Mouse (Mus musculus) right cerebral cortex, adult 2 months (tissue): Measurements from ENCODE around the gene Gon7.

Experiments
- DNase-seq, 2 experiments: peaks; one replicate each; pipeline ENCODE4 v3.0.0; 2021 to 2022; ENCODE audit warnings: low spot score in 2 of 2

Gon7 gene

DNA sequence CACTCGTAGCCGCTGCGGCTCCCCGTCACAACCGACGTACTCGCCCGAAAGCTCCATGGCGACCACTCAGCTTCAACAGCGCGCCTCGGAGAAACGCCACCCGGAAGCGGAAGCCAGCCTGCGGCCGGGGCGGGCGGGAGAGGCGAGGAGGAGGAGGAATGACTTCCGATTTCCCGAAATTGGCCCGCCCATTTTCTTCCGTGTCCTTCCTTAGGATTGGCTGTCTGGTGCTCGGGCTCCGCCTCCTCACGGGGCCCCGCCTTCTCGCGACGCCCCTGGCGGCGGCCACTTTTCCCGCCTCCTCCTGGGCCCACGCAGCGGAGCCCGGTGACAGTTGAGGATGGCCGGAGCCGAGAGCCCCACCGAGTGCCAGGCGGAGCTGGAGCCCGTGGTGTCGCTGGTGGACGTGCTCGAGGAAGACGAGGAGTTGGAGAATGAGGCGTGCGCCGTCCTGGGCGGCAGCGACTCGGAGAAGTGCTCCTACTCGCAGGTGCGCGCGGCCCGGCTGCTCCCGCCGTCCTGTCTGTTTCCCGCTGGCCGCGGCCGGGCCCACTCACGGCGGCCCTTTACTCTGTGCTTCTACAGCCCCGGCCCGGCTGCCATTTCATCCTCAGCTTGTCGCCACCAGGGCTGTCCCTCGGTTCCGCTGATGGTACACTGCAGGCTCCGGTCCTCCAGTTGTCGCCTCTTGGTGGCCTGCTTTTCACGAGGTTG lies at the start of gene Gon7, which contains the start of the genes Gm28051 and Ubr7:
Gene Gon7, minus strand, starts transcription at position 115 of the 714 bp plus-strand sequence.
Gene Gm28051, minus strand, starts transcription at position 77 of the 714 bp plus-strand sequence.
Gene Ubr7, plus strand, starts transcription at position 279 of the 714 bp plus-strand sequence.
- peak; percentile 97 for DNase-seq

DNA sequence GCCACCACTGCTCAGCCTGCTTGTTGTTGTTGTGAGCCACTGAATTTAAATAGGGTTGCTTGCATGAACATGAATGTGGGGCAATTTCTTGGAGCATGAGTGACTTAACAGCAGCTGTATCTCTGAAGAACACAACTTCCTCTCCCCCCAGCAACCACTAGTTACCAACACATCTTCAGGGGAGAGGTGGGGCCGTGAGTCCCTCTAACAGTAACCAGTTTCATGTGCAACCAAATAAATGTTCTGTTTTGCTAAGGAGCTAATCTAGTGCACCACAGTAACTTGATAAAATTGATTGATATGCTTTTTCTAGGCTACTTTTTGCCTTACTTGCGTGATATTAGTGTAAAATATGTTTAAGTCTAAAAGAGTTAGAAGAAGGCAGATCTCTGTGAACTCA lies 41.9 kb upstream of the Gon7 start:
- DNase-seq = no peak

DNA sequence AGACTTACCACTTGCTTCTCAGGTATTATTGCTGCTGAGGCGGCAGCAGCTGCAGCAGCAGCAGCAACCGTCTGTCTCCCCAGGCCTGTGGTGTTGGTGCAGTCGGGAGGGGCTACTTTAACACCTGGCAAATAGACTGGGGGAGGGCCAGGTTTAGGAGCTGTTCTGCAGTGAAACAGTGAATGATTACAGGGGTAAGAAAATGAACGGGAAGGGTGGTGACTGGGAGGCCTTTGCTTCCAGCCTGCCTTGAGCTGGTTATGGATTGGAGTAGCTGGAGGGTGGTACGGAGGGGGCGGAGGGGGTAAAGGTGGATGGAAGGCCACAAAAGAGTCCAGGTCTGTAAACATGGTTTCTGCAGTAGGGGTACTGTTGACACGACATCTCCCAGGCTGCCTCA lies 30.3 kb upstream of the Gon7 start:
- DNase-seq = no peak

DNA sequence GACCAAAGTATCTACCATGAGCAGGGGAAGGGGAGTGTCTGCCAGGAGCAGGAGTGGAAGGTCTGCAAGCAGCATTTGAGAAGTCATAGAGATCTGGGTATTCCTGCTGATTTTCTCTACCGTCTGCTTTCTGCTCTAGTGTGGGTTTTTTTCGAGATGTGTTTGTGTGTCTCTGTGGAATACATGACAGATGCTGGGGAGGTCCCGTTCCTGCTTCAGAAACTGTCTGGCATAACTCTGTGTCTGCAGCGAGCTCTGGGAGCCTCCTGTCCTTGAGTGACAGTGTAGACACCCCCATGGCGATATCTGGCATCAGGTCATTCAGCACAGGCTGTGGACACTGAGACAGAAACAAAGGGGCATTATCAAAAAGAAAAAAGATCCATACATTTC lies 28.0 kb upstream of the Gon7 start:
- no peak for DNase-seq

DNA sequence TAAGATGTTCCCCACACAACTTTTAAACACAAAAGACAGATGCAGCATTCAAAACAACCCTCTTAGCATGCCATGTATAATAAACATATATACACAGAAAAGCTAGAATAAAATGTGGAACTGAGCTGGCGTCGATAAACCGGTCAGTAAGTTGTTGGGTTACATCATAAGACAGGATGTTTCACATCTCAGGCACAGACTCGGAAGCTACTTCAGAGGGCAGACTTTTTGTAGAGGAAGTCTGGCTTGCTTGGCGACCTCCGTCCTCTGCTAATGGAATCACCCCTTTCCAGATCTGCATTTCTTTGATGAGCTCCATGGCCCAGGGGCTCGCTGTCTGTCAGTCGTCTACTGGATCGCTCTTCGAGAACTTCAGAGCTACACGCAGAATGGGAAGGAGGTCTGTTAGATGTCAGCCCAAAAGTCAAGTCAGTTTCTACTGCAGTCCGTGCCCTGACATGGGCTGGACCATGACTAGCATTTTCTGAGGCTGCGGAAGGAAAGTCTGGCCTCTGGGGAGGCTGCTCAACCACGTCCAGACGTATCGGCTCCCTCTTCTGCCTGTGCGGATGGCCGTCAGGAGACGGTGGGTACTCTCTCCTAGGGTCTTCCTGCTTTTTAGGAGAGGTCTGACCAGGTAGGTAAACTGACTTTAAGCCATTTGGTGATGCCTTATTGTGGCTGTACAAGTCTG lies 27.4 kb upstream of the Gon7 start:
- no peak for DNase-seq

DNA sequence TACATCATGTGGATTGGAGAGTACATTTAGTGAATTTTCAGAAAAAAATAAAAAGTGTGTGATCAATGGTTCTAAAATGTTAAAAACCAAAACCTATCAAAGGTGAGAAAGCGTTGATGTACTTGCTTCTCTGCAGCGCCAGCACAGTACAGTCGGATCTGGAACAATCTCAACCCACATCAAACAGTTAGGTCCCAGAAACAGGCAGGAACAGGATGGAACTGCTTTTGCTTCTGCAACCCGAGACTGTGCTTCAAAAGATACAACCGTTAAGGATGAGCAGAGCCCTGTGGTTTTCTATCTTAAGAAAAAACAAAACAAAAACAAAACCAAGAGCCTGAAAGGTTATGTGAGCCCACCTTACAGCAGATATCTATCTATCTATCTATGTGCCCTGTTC lies 25.2 kb upstream of the Gon7 start:
- DNase-seq = no peak

DNA sequence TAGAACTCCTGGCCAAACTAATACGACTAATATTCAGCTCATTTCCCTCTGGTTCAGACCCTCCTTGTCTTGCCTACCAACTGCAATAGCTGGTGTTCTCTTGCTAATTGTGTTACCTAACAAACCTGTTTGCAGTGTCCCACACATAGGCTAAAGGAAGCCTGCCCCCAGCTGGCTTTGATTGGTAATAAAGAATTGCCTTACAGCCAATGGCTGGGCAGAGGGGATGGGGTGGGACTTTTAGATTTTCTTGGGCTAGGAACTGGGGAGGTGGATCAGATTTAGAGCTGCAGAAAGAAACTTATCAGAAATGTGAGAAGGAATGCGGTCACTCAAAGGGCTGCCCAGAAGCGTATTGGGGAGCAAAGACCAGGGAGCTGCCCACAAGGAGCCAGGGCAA lies 21.8 kb upstream of the Gon7 start:
- DNase-seq = no peak

DNA sequence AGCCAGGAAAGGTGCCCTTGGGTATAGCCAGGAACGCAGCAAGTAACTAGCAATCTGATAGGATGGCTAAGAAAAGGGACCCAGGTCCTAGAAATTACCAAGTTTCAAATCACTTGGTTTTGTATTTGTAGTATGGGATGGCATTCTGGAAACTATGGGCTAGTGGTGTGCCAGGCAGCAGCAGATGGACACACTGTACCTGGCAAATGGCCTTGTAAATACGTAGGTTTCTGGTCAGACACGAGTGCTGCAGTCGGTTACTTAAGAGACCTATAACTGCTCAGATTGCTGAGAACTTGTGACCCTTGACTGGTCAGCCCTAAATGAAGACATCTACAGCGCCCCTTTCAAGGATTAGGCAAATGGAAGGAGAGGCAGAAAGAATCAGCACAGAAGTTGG lies 20.5 kb upstream of the Gon7 start:
- DNase-seq = no peak

DNA sequence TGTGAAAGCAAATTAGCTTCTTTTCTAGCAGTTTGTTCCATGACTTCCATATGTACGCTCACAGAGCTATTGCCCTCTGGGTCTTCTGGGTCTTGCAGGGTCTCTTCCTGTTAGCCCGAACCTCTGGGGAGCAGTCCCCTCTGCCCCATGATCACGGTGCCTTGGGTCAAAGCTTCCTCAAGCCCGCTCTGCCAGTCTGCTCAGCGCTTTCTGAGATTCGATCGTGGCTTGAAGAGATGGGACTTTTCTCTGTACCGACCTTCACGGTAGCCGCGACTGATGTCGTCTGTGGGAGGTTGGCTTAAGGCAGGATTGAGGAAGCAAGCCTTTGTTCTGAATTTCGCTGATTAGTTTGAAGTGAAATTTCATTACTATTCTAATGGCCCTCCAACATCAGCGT lies 18.4 kb upstream of the Gon7 start:
- no peak for DNase-seq

DNA sequence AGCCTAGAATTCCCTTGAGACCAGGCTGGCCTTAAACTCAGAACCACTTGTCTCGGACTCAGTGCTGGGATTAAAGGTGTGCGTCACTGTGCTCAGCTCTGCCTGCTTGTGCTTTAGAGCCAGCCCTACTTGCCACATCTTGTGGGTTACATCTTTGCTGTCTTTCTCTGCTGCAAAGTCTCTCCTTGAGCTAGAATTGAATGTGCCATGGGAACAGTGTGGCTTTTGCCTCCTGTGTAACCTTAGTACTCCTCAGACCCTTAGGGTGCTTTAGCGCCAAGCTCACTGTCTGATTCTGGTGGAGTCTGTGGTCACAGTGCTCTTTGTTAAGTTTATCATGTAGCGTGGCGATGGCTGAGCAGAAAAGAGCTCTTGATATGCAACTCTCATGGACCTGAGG lies 15.1 kb upstream of the Gon7 start:
- DNase-seq = no peak

DNA sequence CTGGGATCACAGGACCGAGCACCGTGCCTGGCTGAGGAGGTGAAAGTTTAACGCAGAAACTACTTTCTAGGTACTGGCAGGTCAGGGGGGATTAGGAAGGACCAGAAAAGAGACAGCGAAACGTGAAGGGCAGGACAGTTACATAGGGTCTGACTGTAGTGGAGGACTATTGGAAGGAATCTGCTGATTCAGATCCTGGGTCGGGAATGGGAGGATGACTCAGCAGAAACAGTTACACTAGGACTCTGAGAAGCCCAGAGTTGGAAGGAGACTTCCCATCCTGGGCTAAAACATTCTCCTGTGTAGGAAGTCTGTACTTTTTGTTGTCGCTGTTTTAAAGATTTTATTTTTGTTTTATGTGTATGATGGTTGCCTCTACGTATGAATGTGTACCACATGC lies 14.0 kb upstream of the Gon7 start:
- DNase-seq = no peak

DNA sequence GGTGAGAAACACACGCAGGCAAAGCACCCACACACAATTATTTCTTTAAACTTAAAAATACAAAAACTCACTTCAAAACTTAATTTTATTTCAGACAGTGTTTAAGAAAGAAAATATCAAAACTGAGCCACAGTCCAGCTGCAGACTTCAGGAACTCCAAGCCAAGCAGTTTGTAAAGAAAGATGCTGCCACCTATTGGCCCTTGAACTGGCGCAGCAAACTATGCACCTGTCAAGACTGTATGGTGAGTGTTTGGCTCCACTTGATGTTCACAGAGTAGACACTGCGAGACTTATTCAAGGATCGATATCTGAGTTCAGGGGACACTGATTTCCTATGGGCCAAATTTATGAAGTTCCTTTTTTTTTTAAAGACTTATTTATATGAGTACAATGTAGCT lies 11.4 kb upstream of the Gon7 start:
- DNase-seq = no peak

DNA sequence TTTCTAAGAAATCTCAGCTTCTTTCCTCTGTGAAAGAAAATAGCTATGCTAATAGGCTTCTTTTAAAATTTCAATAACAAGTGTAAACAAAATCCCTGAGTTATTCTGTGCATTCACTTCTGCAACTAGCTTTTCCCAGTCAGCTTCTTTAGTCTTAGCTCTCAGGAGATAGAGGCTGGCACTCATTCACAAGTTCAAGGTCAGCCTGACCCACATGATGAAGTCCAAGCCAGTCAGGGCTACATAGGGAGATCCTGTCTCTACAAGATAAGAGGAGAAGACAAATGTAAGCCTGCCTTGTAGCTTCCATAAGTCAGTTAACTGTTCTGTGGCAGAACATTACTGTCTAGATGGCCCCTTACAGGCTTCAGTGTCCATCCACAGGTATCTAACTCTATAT lies 6.1 kb upstream of the Gon7 start:
- DNase-seq = no peak

DNA sequence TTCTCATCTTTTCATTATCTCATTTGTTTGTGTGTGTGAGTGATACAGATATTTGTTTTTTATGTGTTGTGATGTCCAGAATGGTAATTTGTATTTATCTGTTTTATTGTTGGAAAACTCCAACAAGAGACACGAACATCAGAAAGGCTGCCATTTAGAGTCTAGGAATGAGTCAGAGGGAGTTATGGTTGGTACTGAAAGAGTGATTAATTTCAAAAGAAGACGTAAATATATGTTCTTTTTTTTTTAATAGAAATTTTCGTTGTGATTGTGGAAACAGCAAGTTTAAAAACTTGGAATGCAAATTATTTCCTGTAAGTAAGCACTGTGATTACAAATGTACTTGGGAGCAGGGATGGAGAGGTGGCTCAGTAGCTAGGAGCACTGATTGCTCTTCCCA lies 4.1 kb upstream of the Gon7 start:
- no peak for DNase-seq

DNA sequence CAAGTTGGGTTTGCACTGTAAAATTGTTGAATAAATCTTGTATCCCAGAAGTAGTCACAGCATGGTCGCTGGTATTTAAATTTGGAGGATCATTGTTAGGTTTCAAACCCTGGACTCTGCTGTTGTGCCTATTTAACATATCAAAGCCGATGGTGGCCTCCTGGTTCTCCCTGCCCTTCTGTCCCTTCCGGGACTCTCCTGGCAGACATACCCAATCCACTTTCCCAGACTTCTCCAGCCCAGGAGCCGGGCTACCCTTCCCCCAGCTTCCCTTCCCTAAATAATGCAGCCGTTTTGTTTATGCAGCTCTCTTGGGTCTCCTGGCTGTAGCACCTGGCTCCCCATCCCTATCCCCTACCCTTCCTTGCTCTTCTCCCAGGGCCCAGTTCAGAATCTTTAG lies 1.3 kb upstream of the Gon7 start:
- DNase-seq = no peak

DNA sequence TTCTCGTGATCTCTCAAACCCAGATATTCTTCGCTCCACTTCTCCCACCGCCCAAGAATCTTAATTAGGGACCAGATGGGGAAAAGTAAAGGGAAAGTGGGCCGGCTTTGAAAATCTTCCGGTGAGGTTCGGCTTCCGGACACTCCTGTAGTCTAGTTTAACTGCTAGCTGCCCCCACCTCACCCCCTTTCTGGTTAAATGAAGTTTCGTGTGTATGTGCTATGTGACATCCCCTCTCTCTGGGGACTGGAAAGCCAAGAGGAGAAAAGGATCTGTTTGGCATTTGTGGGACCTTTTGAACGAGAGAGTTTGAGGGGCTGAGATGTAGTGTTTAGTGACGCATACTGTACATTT lies 777 bp upstream of the Gon7 start, which contains the start of gene Gm20604:
Gene Gm20604, minus strand, starts transcription at position 270 of the 354 bp plus-strand sequence.
- no peak for DNase-seq

DNA sequence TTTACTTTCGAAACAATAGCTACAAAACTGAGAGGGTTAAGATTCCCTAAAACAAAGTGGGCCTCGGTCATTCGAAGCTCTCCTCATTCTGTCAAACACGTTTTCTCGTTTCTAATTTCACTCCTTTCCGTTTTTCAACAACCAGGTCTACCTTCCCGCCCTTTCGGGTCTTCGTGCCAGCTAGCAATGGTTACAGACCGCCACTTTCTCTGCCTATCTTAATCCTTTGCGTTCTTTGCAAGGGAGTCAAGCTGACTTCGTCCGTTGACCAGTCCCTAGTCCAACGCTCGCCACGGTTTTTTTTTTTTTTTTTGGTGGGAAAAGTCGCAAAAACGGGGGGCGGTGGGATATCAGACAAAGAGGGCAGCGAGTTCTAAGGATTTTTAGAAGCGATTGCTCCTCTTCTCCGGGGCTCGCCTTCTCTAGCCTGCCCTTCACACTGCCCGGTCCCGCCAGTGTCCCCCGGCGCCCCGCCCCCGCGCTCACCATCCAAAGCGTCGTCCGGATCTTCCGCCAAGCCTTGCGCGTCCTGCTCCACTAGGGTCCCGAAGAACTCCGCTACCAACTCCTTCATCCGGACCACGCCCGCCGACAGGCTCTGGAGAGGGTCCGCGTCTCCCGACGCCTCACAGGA lies 431 bp downstream of the Gon7 start:
- DNase-seq = no peak

DNA sequence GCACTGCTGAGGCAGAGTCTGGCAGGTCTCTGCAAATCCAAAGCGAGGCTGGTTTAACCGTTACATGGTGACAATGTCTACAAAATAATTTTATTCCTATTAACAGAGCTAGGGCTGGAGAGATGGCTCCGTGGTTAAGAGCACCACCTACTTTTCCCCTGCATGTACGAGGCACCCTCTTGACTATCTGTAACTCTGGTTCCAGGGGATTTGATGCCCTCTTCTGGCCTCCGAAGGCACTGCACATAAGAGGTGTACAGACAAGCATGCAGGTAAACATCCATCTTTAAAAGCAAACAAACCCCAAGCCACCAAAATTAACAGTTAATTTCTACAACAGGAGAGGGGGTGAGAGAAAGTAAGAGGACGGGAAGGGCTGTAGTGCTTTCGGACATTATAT lies 1.3 kb downstream of the Gon7 start:
- DNase-seq = no peak

DNA sequence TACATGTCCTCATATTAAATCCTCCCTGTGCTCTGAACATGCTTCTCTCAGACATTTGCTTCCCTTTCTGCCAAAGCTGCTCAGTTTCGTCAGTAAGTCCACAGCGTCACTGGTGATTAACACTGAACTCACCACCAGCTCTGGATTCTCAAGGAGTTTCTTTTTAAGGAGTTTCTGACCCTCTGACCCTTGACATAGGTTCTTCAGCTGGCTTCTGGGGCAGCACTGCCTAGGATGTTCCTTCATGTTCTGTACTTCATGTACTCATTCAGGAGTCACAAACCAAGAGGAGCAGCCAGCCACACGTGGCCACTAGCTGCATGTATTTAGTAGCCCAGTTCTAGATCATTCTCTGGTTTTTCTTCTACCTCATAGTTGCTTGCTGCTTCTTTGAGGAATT lies 9.3 kb downstream of the Gon7 start:
- no peak for DNase-seq

DNA sequence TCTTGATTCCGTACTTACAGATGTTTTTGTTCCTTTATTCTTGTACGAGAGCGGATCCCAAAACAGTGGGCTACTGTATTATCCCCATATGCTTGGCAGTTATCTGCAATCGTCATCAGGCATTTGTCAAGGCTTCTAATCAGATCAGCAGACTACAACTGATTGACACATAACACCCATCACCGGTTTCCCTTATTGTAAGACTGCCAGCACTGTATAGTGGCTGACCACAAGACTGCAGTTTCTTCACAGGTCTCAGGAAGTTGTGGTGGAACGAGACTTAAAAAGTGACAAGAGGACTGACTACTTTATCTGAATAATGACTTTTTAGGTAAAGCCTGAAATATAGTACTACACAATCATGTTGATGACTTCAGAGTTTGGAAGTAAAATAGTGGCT lies 12.8 kb downstream of the Gon7 start:
- no peak for DNase-seq

DNA sequence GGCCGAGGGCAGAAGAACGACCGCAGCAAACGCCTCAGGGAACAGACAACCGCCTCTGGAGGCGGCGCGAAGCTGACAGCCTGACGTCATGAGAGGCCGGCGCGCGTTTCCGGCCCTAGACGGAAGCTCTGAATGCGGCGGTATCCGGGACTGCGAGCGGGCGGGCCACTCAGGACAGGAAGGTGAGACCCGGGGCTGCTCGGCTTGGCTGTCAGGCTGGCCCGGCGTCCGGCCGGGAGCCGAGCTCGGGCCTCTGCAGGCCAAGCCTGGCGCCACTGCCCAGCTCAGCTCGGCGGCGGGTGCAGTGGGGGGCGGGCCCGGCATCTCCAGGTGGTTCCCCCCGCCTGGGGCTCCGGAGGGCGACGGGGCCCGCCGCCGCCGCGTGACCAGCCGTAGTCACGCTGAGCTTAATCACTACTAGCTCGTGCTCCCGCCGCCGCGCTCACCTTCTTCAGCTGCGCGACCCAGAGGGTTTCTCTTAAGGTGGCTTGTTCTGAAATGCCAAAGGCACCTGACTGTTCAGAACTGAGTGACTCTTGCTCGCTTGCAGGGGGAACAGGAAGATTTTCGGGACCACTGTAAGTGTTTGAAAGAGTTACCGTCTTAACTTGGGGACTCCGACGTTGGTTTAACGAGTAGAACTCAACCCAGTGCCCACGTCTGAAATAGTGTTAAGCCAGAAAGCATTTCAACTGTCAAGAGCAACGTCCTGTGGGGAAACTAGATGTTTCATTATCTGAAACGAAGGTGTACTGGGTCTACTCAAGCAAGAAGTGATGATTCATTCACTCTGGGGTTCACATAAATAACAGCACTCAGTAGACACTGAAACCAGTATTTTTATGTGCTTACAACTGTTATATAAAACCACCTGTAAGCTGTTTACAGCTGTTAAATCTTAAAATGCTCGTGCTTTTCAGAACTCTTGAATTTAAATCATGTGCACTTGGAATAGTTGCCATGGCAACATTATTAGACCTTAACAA lies 13.7 kb downstream of the Gon7 start, which contains the start of the genes Moap1 and Tmem251:
Gene Moap1, minus strand, starts transcription at position 73 of the 986 bp plus-strand sequence.
Gene Tmem251, plus strand, starts transcription at position 174 of the 986 bp plus-strand sequence.
- DNase-seq = peak; percentile 90 to 91
